Mouse (Mus musculus) megakaryocyte, embryonic 14.5 days (primary cell): Measurements from ENCODE around the gene Pola2.

Experiments used
- FLI1 ChIP-seq: IDR thresholded peaks from 2 replicates; pipeline ENCODE4 v1.6.1; 2012; ENCODE audit warnings: low read length, inconsistent platforms, mixed read lengths
- GATA1 ChIP-seq: IDR thresholded peaks from 3 replicates; pipeline ENCODE4 v1.6.1; 2012; ENCODE audit warnings: mixed read lengths, low read length, inconsistent platforms, borderline replicate concordance

DNA sequence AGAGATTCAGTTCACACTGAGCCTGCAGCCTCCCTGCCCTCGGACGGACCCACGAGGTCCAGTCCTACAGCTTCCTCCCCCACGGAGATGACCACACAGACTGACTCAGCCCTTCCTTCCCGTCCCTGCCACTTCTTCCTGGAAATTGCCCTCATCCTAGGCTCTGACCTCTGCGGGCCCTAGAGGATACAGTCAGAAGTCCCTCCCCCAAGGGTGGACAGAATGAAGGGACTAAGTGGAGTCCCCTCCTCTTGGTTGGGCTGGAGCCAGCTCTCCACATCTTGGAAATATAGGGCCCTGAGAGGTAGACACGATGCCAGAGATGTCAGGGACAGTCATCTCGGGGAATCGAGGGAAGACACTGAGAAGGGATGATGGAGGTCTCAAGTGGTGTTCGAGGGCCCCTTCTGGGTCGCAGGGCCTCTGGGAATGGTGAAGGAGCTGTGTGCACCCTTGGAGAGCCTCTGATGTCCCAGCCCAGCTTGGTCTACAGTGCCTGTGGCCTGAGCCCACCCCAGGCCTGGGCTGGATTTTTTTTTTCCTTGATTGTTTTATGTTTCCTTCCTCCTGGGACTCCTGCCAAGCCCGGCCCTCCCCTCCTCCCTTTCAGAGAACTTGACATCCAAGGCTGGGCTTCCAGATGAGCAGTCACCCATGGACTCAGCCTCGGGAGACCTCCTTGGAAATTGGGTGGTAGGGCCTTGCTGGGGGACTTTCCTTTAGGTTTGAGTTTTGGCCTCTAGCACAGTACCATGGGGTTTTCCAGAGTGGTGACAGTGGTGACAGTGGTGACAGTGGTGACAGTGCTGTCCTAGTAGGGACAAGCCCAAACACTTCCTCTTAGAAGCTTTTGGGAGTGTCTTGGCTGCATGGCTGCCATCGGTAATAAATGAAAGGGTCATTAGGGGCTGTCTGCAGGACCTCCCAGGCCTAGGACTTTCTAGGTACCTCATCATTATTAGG, 34.1 kb downstream of the Pola2 start:
- TF ChIP-seq FLI1: no peak
- no peak for TF ChIP-seq GATA1
